Mouse (Mus musculus) midbrain, embryonic 10.5 days (tissue): ENCODE measurements around the gene Atg4d. TPM values are rescaled to one million over a fixed set of nuclear protein-coding genes. Genes with fewer than 3 reads are reported as not detected.
A peak's percentile ranks its signal among the peaks of the same experiment; 100 is the strongest.
"Not testable (repeated sequence)": the region's sequence is repeated elsewhere in the genome, so short reads cannot be mapped to it uniquely, and the experiment has no call there.

Source experiments
- DNase-seq: peaks from one replicate; pipeline ENCODE4 v3.0.0-alpha.2; 2017; ENCODE audit warnings: low spot score
- H3K27ac ChIP-seq: fragments of 300-500 bp; sonication (generic); replicated peaks from 2 replicates; pipeline ENCODE4 v1.5.1; 2016; ENCODE audit warnings: mild to moderate bottlenecking
- H3K27me3 ChIP-seq: fragments of 300-500 bp; sonication (generic); 2 replicates; pipeline ENCODE4 v1.6.1; 2016; ENCODE audit warnings: low read depth, mild to moderate bottlenecking; ENCODE audit not compliant: poor library complexity, severe bottlenecking
- H3K36me3 ChIP-seq: fragments of 300-500 bp; sonication (generic); 2 replicates; pipeline ENCODE4 v1.6.1; 2016; ENCODE audit warnings: mild to moderate bottlenecking, moderate library complexity
- H3K4me1 ChIP-seq: fragments of 300-500 bp; sonication (generic); 2 replicates; pipeline ENCODE4 v1.6.1; 2016
- H3K4me3 ChIP-seq: fragments of 300-500 bp; sonication (generic); 2 replicates; pipeline ENCODE4 v1.5.1; 2016; ENCODE audit warnings: mild to moderate bottlenecking, moderate library complexity
- H3K9me3 ChIP-seq: fragments of 300-500 bp; sonication (generic); replicated peaks from 2 replicates; pipeline ENCODE4 v1.6.1; 2016; ENCODE audit warnings: mild to moderate bottlenecking
- WGBS: fragments of 180-500 bp; shearing (Covaris S2); methylation state at CpG from one replicate; pipeline ENCODE4 v1.1.7; 2016; 5-methylcytosine and 5-hydroxymethylcytosine counted together
- polyA plus RNA-seq: library from polyadenylated mRNA; unstranded; fragments of >200 nt; fragmentation: Nextera tagmentation; extraction: Ambion mirVana; gene quantifications from 2 replicates; pipeline ENCODE4 v1.2.1, GENCODE M21; 2016

The Atg4d gene
- polyA plus RNA-seq, 1 experiment from 2014 or later: 48.6 TPM

- WGBS: 7% methylated on average over 11 of the region's 11 CpGs
- peaks cover 40% of the 10 kb centered on the region for H3K36me3 ChIP-seq
- H3K4me1 ChIP-seq: peaks cover 25% of the 10 kb centered on the region
- peak overlapping the region; percentile 83 for H3K4me3 ChIP-seq
- DNase-seq: no peak
- 0 out of 2 replicates have a peak, but pooled peaks cover 3% of the 10 kb centered on the region for H3K27me3 ChIP-seq
- peak overlapping the region; percentile 93 for H3K27ac ChIP-seq
- no peaks in the 10 kb centered on the region for H3K9me3 ChIP-seq
Measured at GRCm38 (mm10) chr9:21265611-21266010, 518 bp downstream of the Atg4d start.

DNA sequence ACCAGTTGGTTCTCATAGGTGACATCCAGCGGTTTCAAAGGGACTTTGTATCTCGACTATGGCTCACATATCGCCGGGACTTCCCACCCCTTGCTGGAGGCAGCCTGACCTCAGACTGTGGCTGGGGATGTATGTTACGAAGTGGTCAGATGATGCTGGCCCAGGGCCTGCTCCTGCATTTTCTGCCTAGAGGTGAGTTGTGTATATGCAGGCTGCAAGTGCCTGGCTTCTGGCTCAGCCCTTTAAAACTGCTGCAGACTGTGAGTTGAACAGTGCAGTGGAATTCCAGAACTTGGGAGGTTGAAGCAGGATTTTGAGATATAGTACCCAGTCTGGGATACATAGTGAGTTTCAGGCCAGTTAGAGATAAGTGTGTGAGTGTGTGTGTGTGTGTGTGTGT is 1.8 kb downstream of the Atg4d start:
- H3K4me1 ChIP-seq: peaks cover 25% of the 10 kb centered on the region
- peak overlapping the region; percentile 83; the same call in 1 of the 2 replicates for H3K4me3 ChIP-seq
- peaks cover 53% of the 10 kb centered on the region for H3K36me3 ChIP-seq
- no peak overlapping the region for H3K27ac ChIP-seq
- H3K27me3 ChIP-seq: 0 out of 2 replicates have a peak, but pooled peaks cover 3% of the 10 kb centered on the region
- no peak for DNase-seq
- H3K9me3 ChIP-seq: no peaks in the 10 kb centered on the region
- WGBS: 90% methylated on average over 5 of the region's 5 CpGs

- H3K27ac ChIP-seq: no peak overlapping the region
- WGBS: 94% methylated on average over 16 of the region's 16 CpGs
- no peak overlapping the region for H3K4me3 ChIP-seq
- H3K36me3 ChIP-seq: peaks cover 67% of the 10 kb centered on the region
- DNase-seq: no peak
- 0 out of 2 replicates have a peak, but pooled peaks cover 3% of the 10 kb centered on the region for H3K27me3 ChIP-seq
- H3K4me1 ChIP-seq: peaks cover 25% of the 10 kb centered on the region
- H3K9me3 ChIP-seq: no peaks in the 10 kb centered on the region
Measured at GRCm38 (mm10) chr9:21268305-21268704, 3.2 kb downstream of the Atg4d start.

- not testable (repeated sequence) for H3K27ac ChIP-seq, H3K9me3 ChIP-seq, H3K4me3 ChIP-seq, H3K27me3 ChIP-seq, DNase-seq
- Histone ChIP-seq H3K36me3 (peaks cover 80% of the 10 kb centered on the region), H3K4me1 (peaks cover 21% of the 10 kb centered on the region)
- WGBS: 87% methylated on average over 5 of the region's 5 CpGs
Measured at GRCm38 (mm10) chr9:21269590-21269989, 4.5 kb downstream of the Atg4d start.

GRCm38 (mm10) chr9:21272391-21272790 is 7.3 kb downstream of the Atg4d start:
- 89% methylated on average over 9 of the region's 9 CpGs for WGBS
- no peak for DNase-seq
- H3K27ac ChIP-seq: no peak overlapping the region
- peaks cover 98% of the 10 kb centered on the region for H3K36me3 ChIP-seq
- no peaks in the 10 kb centered on the region for H3K27me3 ChIP-seq
- H3K4me1 ChIP-seq: no peaks in the 10 kb centered on the region
- H3K9me3 ChIP-seq: no peaks in the 10 kb centered on the region
- H3K4me3 ChIP-seq: no peak overlapping the region

DNA sequence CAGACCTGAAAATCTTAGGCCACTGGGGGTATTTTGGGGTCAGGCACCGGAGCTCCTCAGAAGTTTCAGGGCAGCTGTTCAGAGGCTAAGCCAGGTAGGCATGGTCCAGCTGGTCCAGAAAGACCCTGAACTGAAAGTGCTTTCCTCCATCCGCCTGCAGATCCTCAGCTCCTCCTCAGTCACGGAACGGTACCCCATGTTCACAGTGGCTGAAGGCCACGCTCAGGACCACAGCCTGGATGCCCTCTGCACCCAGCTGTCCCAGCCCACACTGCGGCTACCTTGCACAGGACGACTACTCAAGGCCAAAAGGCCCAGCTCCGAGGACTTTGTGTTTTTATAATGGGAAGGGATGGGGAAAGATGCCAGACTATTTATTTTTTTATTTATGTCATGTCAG is 8.0 kb downstream of the Atg4d start:
- Histone ChIP-seq H3K9me3 (no peaks in the 10 kb centered on the region), H3K36me3 (peaks cover 99% of the 10 kb centered on the region), H3K4me1 (no peaks in the 10 kb centered on the region), H3K27ac (no peak overlapping the region), H3K27me3 (no peaks in the 10 kb centered on the region), H3K4me3 (no peak overlapping the region)
- 90% methylated on average over 8 of the region's 8 CpGs for WGBS
- no peak for DNase-seq

GRCm38 (mm10) chr9:21273520-21274228 is 8.6 kb downstream of the Atg4d start:
- Histone ChIP-seq H3K27ac (no peak overlapping the region), H3K27me3 (no peaks in the 10 kb centered on the region), H3K4me3 (no peak overlapping the region), H3K9me3 (no peaks in the 10 kb centered on the region), H3K36me3 (peaks cover 99% of the 10 kb centered on the region), H3K4me1 (no peaks in the 10 kb centered on the region)
- 89% methylated on average over 7 of the region's 7 CpGs for WGBS
- no peak for DNase-seq

DNA sequence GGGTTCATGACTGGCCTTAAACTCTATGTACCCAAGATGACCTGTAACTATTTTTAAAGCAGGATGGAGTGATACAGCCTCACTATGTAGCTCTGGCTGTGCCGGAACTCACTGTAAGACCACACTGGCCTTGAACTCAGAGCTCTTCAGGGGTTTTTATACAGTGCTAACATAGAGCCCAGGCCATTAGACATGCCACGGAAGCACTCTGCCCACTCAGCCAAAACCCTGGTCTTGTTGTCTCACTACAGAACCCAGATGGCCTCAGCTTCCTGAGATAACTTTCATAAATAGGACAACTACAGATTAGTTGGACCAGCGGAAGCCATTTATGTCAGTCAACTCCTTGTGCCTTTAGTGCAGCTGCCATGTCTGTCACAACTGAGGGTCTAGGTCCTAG is 9.2 kb downstream of the Atg4d start:
- H3K27ac ChIP-seq: no peak overlapping the region
- 93% methylated on average over 3 of the region's 3 CpGs for WGBS
- H3K4me3 ChIP-seq: no peak overlapping the region
- no peaks in the 10 kb centered on the region for H3K9me3 ChIP-seq
- no peaks in the 10 kb centered on the region for H3K27me3 ChIP-seq
- H3K36me3 ChIP-seq: peaks cover 99% of the 10 kb centered on the region
- DNase-seq: no peak
- no peaks in the 10 kb centered on the region for H3K4me1 ChIP-seq

DNA sequence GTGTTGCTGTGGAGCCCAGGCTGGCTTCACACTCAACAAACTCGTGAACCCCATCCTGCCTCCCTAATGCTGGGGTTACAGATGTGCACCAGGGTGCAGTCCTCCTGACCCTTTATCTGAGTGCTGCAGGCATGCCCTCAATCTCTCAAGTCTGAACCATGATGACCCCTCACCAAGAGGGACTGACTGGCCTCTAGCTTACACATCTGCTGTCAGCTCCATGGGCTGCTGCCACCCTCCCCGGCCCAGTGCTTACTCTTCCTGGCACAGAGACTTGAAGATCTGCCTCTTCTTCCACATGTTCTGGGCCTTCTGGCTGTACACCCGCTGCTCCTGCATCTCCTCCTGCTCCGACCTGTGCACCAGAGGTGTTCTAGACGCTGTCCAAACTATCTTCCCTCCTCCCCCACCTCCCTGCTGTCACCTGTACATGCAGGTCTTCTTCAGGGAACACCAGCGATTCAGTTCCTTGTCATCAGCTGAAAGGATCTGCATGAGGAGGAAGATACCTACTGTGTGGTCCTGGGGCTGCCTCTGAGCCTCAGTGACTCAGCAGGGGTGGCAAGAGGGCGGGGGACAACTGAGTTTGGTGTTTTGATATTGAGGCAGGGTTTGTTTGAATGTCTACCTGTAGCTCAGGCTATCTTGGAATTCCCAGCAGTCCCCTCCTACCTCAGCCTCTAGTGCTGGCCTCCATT is 10.1 kb downstream of the Atg4d start:
- no peak for DNase-seq
- H3K4me3 ChIP-seq: no peak overlapping the region
- H3K27ac ChIP-seq: no peak overlapping the region
- H3K9me3 ChIP-seq: no peaks in the 10 kb centered on the region
- H3K27me3 ChIP-seq: no peaks in the 10 kb centered on the region
- peaks cover 100% of the 10 kb centered on the region for H3K36me3 ChIP-seq
- H3K4me1 ChIP-seq: no peaks in the 10 kb centered on the region
- 90% methylated on average over 7 of the region's 7 CpGs for WGBS

GRCm38 (mm10) chr9:21275727-21276126 is 10.6 kb downstream of the Atg4d start:
- H3K27ac ChIP-seq: no peak overlapping the region
- no peaks in the 10 kb centered on the region for H3K27me3 ChIP-seq
- no peak overlapping the region for H3K4me3 ChIP-seq
- 90% methylated on average over 12 of the region's 12 CpGs for WGBS
- H3K4me1 ChIP-seq: no peaks in the 10 kb centered on the region
- peaks cover 99% of the 10 kb centered on the region for H3K36me3 ChIP-seq
- no peak for DNase-seq
- H3K9me3 ChIP-seq: no peaks in the 10 kb centered on the region

- DNase-seq: no peak
- no peak overlapping the region for H3K27ac ChIP-seq
- no peaks in the 10 kb centered on the region for H3K9me3 ChIP-seq
- peaks cover 99% of the 10 kb centered on the region for H3K36me3 ChIP-seq
- H3K27me3 ChIP-seq: no peaks in the 10 kb centered on the region
- H3K4me1 ChIP-seq: no peaks in the 10 kb centered on the region
- no peak overlapping the region for H3K4me3 ChIP-seq
- 88% methylated on average over 8 of the region's 8 CpGs for WGBS
Measured at GRCm38 (mm10) chr9:21276307-21276706, 11.2 kb downstream of the Atg4d start.

DNA sequence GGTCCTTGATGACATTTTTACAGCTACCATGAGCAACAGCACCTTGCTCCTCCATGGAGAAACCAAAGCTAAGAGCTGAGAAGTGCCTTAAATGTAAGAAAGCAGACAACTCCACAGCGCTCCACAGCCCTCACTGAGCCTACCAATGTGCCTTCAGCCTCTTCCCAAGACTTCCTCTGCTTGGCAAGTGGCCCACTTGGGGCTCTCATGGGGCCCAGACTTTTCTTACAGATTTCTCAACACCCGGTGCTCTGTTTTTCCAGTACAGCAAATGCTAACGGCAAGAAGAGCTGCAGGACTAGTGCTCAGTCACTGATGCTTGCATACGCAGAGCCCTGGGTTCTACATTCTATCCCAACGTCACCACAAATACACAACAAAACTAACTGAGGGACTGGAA is 12.7 kb downstream of the Atg4d start:
- DNase-seq: no peak
- no peaks in the 10 kb centered on the region for H3K9me3 ChIP-seq
- WGBS: 97% methylated on average over 5 of the region's 5 CpGs
- H3K4me3 ChIP-seq: no peak overlapping the region
- peaks cover 99% of the 10 kb centered on the region for H3K36me3 ChIP-seq
- H3K27me3 ChIP-seq: no peaks in the 10 kb centered on the region
- no peaks in the 10 kb centered on the region for H3K4me1 ChIP-seq
- H3K27ac ChIP-seq: no peak overlapping the region

- Histone ChIP-seq H3K4me1 (peaks cover 21% of the 10 kb centered on the region), H3K27me3 (no peaks in the 10 kb centered on the region), H3K4me3 (no peak overlapping the region), H3K9me3 (no peaks in the 10 kb centered on the region), H3K27ac (no peak overlapping the region), H3K36me3 (peaks cover 70% of the 10 kb centered on the region)
- 88% methylated on average over 5 of the region's 5 CpGs for WGBS
- no peak for DNase-seq
Measured at GRCm38 (mm10) chr9:21283591-21283990, 18.5 kb downstream of the Atg4d start.
